Mouse (Mus musculus) gonadal fat pad, adult 2 months (tissue): ENCODE data around the gene Lipi. TPM values are rescaled to one million over a fixed set of nuclear protein-coding genes. Genes with fewer than 3 reads are reported as not detected.

Source experiments
- DNase-seq: peaks from one replicate; pipeline ENCODE4 v3.0.0-alpha.2; 2012; ENCODE audit warnings: low read depth
- polyA plus RNA-seq: library from polyadenylated mRNA; depleted of rRNA; stranded (reverse); fragments of >200 nt; gene quantifications from 2 replicates; pipeline ENCODE4 v1.2.3, GENCODE M21; 2012; rRNA removed

Gene Lipi
- 3.9 and 7.1 TPM in 2 replicates for polyA plus RNA-seq

DNA sequence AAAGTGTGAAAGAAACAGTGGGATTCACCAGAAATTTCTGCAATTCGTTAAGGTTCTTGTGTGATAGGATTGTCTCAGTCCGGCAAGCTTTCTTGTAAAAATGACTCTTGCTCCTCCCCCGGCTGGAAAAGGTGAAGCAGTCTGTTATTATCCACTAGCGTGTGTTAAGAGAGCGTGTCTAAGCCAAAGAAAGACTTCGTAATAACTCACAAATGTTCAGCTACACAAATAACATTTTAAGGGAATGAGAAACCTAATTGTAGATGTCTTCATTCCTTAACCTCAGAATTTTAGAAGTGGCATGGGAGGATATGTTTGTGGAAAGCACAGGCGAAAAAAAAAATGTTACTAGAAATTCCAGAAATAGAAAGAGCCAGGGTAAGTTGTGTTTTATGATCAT lies at the start of gene Lipi:
Gene Lipi, minus strand, starts transcription at position 101 of the 400 bp plus-strand sequence.
- DNase-seq = no peak

DNA sequence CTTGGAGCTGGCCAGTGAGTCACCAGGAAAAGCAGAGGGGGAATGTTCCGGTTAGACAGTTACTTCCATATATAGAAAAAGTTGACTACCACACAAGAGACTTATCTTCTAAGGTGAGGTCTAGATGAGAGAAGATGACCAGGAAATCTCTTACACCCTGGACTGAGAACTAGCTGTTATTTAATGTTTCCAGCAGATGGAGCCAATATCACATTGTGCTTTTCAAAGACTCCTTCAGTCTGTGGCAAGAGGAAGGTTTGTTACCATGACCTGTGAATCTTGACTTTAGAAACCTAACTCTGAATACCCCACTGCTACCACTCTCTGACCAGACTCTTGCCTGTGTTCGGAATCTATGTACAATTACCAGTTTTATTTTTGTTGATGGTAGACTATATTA lies 42.0 kb upstream of the Lipi start:
- DNase-seq = no peak

DNA sequence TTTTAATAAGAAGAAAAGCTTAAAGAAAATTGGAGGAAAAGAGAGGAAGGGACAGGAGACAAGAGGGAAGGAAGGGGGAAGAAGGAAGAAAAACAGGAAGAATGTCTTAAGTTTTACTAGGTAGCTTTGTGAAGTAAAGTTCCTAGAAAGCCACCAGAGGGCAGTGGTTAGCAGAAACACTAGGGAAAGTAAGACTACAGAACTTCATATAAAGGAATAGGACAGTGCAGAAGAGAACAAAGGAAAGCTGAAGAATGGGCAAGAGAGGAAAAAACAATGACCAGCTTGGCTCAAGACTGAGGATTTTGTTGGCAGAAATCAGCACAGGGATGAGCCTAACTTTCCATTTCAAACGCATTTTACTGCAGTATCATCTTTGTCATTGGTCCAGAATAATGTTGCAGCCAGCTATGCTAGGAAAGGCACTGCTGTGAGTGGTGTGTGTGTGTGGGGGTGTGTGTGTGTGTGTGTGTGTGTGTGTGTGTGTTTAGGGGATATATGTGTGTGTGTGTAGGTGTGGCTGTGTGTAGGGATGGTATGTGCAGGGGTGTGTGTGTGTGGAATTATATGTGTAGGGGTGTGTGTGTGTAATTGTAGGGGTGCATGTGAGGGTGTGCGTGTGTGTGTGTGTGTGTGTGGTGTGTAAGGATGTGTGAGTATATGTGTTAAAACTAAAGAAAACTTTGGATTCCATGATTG lies 31.9 kb upstream of the Lipi start:
- no peak for DNase-seq

DNA sequence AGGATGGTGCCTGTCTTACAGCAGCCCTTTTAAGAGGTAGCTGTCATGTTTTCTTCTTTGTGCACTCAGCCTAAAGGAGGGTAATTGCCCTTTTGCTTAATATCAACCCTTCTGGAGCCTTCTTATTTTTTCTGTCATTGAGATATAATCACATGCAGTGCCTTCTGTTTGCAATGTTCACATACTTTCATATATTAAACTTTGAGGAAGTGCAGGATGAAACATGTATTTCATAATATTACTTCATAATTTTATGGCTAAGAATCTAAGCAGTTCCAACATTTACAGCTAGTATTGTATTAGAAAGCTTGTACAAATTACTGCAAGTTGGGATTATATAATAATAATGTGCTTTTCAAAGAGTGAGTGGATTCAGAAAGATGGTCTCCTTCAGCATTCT lies 26.7 kb upstream of the Lipi start:
- no peak for DNase-seq

DNA sequence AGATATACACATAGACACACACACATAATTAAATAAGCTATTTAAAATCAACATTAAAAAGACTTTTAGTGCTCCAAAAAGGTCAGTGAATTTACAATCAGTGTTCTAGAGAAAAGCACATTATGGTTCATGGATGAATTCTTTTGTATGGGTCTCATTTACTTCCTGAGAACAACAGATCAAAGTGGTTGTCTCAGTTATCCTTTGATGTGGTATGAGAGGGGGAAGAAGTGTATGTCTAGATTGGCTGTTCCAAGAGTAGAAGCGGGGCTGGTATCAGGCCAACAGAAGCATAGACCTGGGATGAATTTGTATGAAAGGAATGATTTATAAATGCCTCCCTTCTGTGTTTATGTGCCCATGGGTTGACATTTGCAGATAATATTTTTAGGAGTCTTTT lies 20.6 kb upstream of the Lipi start:
- no peak for DNase-seq

DNA sequence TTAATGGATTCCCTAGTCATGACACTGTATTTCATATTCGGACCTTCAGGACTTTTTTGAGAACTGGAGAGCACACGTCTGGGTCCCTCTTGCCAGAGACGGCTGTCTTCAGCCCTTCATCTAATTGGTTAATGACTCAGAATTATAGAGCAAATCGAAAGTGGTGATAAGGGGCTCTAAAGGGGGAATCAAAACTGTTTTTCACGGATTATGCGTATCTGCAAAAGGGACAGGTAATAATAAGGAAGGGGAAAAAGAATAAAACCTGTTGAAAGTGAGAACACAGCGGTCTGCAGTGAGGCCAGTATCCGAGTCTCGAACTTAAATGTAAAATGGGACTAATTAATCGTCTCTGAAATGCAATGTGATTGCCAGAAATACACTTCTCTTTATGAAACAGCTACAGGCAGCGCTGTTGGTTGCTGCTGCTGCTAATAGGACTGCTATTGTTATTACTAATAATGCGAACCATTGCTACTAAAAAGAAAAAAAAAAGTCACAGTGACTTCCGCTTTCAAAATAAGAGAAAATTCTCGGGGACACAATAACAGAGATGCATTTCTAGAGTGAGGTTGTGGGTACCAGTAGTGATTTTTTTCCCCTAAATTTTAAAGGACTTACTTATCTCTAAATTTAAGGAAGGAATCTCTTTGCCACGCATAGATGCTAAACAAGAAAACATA lies 7.8 kb upstream of the Lipi start:
- no peak for DNase-seq

DNA sequence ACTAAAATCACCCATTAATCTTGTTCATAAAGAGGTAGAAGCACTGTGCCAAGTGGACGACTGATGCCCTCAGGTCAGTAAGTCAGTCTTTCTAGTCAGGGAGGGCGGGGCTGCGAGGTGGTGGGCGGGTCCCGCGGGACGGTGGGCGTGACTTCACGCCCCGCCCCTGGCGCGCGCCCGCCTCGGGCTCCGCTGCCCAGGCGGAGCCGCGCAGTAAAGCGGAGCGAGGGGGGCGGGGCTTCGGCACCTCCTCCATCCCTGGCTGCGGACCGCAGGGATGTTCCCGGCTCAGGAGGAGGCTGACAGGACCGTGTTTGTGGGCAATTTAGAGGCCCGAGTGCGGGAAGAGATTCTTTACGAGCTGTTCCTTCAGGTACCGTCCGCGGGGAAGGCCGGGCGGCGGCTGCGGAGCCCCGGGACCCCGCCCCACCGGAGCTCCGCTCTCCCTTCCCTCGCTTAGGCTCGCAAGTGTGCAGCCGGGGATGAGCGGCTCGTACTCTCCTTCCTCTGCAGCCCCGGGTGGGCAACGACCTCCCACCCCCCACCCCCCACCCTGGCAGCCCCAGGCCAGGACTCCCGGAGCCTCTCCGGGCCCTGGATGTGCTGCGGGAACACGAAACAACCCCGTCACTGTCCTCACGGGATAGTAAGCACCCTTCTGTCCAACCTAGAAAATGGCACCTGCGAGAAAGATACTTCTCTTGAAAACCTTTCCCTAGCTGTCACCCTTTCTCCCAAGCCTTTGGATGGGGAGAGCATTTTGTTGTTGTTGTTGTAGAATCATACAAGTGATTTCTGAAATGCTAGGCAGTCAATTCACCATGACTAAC lies 7.0 kb upstream of the Lipi start, which contains the start of gene Rbm11:
Gene Rbm11, plus strand, starts transcription at position 174 of the 830 bp plus-strand sequence.
- DNase-seq = peak; percentile 6

DNA sequence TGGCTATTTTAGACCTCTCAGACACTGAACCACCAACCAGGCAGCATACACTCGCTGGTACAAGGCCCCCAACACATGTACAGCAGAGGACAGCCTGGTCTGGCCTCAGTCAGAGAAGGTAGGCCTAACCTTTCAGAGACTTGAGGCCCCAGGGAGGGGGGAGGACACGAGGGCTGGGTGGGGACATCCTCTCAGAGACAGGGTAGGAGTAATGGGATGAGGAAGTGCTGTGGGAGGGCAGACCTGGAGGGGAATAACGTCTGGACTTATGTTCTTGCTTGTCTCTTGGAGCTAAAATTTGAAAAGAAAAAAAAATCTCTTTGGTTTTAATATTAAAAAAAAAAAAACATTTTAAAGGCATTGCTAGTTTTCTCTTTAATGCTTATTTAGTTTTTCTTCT lies 605 bp upstream of the Lipi start:
- DNase-seq = no peak

DNA sequence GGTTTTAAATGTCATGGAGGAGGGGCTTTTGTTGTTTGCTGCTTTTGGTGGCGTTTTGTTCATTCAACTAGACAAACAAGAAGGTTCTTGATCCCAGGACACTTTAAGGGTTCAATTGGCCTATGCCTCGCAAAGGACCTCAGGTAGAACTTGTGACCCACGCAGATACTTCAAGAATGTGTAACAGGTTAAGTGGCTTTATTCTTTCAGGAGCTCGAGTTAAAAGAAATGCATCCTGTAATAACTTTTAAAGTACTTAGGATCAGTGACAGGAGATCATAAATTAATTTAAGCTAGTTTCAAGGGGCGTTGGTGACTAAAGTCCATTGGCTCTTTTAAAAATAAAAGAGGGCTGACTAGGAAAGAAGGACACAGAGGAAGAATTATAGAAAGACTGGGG lies 3.6 kb downstream of the Lipi start:
- DNase-seq = no peak

DNA sequence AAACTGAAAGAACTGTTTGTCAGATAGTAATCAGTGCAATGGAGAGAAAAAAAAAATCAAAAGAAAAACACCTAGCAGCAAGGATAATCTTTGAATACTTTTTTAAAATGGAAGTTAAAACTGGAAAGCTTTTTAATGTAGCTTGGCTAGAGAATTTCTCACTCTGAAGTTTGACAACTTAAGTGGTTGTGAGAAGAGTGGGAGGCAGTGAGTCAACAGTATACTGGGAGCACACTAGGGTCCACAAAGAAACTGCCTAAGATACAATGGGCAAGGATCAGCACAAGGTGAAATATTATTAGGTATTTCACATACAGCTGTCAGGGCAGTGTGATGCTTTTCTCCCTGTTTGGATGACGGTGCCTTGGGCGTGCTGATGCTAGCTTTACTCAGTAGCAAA lies 23.0 kb downstream of the Lipi start:
- no peak for DNase-seq

DNA sequence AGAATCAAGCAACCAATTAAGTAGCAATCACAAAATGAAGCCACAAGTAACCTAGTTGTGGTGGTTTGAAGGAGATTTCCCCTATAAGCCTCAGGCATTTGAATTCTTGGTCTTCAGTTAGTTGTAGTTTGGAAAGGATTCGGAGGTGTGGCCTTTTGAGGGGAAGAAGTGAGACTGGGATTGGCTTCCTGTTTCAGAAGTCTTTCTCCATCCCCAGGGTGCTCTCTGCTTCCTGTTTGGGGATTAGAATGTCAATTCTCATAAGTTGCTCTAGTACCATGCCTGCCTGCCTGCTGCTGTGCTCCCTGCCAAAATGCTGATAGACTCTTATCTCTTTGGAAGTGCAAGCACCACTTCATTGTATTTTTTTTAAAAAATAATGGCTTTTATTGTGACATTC lies 40.6 kb downstream of the Lipi start:
- no peak for DNase-seq

DNA sequence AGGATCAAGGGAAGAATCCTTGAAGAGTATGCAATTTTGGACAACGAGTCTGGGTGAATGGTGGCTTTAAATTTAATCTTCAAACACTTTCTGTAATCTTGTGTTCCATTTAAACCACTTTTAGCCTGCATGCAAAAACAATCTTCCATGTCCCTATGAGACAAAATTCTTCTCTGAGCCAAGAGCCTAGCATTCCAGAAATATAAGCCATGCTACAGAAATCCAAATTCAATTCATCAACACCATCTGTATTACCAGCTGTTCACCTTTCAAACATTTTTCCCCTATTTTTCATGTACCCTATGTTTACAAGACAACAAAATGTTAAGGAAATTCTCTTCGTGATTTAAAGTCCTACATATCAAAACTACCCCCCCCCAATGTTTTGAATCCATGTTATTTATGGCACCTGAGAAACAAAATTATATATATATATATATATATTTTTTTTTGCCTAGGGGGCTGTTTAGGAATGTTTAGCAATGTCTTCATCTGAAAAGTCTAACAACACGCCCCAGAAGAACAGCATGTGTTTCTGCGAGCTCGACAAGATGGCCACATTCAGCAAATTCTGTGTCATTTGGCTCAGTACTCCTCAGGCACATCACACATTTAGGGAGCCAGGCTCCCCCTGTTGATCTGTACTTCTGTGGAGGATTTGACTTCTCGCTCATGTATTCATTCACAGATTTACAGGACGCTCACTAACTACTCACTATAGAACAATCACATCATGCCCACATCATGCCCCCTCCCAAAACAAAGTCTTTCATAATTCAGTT lies 47.9 kb downstream of the Lipi start:
- DNase-seq = no peak

DNA sequence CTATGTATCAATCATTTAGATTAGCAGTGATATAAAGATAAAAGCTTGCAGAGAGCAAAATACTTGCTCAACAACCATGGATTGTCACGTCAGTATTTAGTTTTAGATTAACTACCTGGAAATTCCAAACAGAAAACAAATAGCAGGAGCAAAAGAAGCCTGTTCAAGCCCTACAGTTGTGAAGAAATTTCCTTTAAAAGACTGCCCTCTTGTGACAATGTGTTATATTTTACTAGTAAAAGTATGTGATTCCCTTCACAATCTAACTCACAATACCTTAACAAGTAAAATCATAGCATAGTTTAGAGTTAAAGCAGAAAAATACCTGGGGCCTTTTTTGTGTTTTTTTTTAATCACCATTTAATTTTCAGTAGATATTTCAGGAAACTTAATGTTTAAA lies 54.2 kb downstream of the Lipi start:
- DNase-seq = no peak

DNA sequence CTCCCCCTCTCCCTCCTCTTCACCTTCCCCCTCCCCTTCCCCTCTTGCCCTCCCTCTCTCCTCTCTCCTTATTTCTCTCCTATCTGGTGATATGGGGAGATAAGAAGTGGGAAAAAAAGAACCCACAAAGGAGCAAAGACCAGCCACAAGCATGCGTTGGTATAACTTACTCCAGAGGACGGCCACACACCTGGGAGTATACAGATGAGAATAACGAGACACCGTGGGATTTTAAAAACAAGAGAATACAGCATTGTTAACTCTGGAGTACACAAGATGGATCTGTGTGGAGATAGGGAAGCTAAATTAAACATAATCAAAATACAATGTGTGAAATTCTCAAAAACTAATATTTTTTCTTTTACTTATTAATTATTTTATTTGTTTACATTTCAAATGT lies 89.3 kb downstream of the Lipi start:
- DNase-seq = no peak

Other genes starting within 250 kb of the Lipi start
- 41.0 and 60.9 TPM in 2 replicates for gene Rbm11, start 6.8 kb upstream of the Lipi start, polyA plus RNA-seq
- gene Hspa13, start 181.0 kb upstream of the Lipi start, polyA plus RNA-seq = 13.9 and 18.5 TPM in 2 replicates